Mouse (Mus musculus) gastrocnemius, adult 2 months (tissue): ENCODE measurements at regions not wholly inside any gene's neighbourhood (a gene's known extent, or its start where the extent isn't known, plus 50 kb on each side); places are given as distances from the start of the nearest gene placed in this dataset.

Experiments used
- DNase-seq: peaks from one replicate; pipeline ENCODE4 v3.0.0; 2022
- H3K27ac ChIP-seq: fragments of 200-600 bp; 2 replicates; pipeline ENCODE4 v1.8.1; 2022; ENCODE audit warnings: mild to moderate bottlenecking
- H3K4me3 ChIP-seq: fragments of 200-600 bp; 2 replicates; pipeline ENCODE4 v1.8.1; 2022; ENCODE audit warnings: mild to moderate bottlenecking, moderate library complexity
- CTCF ChIP-seq: fragments of 200-600 bp; IDR thresholded peaks from 2 replicates; pipeline ENCODE4 v1.8.1; 2022; ENCODE audit warnings: antibody characterized with exemption, mild to moderate bottlenecking, moderate library complexity
- intact Hi-C: fragments of 180-260 bp; cut with DNase I; formaldehyde crosslinking; loops from one replicate; pipeline ENCODE4 v1.15.1; 2025

- Histone ChIP-seq H3K27ac (no peak overlapping the region), H3K4me3 (no peak overlapping the region)
- TF ChIP-seq CTCF = no peak
- DNase-seq = no peak
- intact Hi-C loops = no loop called here
These were observed 62.9 kb upstream of the 1700024P04Rik start for GRCm38 (mm10) chr13:99047219-99047618.

GRCm38 (mm10) chr13:99046737-99047136, 62.4 kb upstream of the 1700024P04Rik start:
- no peak overlapping the region for H3K27ac ChIP-seq
- no peak for DNase-seq
- intact Hi-C loops = no loop called here
- no peak for TF ChIP-seq CTCF
- H3K4me3 ChIP-seq = no peak overlapping the region

DNA sequence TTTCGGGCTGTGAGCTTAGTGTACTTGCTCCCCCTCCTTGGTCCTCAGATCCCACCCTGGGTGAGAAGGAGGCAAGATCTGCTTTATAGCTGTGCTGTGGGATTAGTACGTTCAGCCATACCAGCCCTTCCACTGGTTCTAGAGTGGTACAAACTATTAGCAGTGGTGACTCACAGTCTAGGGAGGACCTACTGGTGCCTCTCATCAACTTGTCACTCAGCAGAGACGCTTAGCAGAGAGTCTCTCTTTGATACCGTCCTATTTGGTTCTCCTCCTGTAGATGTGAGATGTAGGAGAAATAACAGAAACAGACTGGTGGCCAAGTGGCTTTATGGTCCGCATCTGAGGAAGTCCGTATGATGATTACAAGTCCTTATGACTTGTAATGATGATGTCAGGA, 57.7 kb upstream of the 1700024P04Rik start:
- no peak for TF ChIP-seq CTCF
- intact Hi-C loops = no loop called here
- H3K4me3 ChIP-seq = no peak overlapping the region
- H3K27ac ChIP-seq = no peak overlapping the region
- DNase-seq = no peak

DNA sequence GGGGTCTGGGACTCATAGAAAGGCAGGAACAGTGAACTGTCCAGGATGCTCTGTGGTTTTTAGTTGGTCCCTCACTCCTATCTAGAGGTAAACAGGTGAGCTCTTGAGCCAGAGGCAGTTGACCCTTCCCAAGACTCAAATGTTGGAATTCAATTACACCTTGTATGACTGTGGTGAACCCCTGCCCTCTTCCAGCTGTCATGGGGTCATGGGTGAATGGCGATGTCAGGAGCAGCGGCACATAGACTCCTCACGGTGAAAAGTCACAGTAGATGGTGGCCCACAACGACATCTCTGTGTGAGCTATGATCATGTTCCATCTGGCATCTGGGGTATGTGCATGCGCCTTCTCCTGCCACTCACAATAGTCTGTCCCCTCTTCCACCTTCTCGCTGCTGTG, 56.9 kb upstream of the 1700024P04Rik start:
- Histone ChIP-seq H3K27ac (no peak overlapping the region), H3K4me3 (no peak overlapping the region)
- TF ChIP-seq CTCF = no peak
- intact Hi-C loops = no loop called here
- DNase-seq = no peak

GRCm38 (mm10) chr13:99040846-99041245, 56.5 kb upstream of the 1700024P04Rik start:
- no peak overlapping the region for H3K27ac ChIP-seq
- no peak for TF ChIP-seq CTCF
- H3K4me3 ChIP-seq = no peak overlapping the region
- intact Hi-C loops = no loop called here
- DNase-seq = no peak

GRCm38 (mm10) chr13:99040171-99040570, 55.8 kb upstream of the 1700024P04Rik start:
- no peak for DNase-seq
- intact Hi-C loops = no loop called here
- H3K27ac ChIP-seq = no peak overlapping the region

DNA sequence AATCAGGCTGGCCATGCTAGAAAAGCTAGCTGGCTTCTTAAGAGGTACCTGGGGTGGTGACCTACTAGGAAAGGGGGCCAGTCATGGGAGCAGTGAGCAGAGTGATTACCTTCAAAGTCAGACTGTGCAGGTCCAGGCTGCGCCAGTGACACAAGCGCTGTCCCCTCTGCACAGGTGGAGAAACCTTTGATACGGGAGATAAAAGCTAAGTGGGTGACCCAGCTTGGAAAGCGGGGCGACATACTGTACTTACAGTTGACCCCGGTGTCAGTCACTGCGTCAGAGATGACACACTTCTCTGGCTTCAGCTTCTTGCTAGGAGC, 54.7 kb upstream of the 1700024P04Rik start:
- intact Hi-C loops = no loop called here
- H3K4me3 ChIP-seq = no peak overlapping the region

More at GRCm38 (mm10) chr13:99040171-99040570, 55.8 kb upstream of the 1700024P04Rik start:
- H3K4me3 ChIP-seq = no peak overlapping the region
- no peak for TF ChIP-seq CTCF

DNA sequence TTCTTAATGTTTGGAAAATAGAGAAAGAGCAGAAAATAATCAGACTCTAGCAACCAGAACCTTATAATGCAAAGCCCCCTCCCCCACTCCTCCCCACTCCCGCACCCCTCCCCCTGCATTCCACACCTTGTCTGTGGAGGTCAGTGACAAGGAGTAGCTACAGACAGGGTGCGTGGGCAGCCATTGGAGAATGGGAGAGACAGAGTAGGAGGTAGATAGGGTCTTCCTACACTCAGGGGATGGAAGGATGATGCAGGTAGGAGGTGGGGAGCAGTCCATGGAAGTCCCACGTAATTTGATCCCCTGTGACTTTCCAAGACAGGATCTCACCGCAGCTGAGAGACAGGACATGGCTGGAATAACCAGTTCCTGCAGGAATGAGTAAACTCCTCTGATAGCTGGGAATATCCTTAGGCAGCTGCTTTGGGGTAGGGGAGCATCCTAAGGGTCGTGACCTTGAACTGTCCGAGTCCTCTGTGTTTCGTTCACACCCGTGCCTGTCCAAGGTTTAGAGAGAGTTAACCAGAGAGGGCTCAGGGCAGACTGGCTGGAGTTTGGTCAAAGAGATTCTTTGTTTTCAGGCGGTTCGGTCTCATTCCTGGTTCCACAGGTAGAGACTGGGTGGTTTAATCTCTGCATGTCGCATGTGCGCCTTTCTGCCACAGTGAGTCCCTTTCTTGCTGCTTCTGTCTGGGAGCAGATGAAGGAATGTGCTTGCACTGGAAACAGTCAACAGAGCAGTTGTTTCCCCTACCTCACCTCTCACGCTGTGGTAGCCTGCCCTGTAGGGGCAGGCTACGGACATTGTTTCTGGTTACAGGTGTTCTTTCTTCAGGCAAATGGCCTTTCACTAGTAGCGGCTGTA, 54.1 kb upstream of the 1700024P04Rik start:
- no peak overlapping the region for H3K4me3 ChIP-seq
- no peak for DNase-seq
- no peak overlapping the region for H3K27ac ChIP-seq
- TF ChIP-seq CTCF = no peak
- intact Hi-C loops = no loop called here

More for the DNA sequence above, 54.7 kb upstream of the 1700024P04Rik start:
- no peak for TF ChIP-seq CTCF
- DNase-seq = no peak
- H3K27ac ChIP-seq = no peak overlapping the region

DNA sequence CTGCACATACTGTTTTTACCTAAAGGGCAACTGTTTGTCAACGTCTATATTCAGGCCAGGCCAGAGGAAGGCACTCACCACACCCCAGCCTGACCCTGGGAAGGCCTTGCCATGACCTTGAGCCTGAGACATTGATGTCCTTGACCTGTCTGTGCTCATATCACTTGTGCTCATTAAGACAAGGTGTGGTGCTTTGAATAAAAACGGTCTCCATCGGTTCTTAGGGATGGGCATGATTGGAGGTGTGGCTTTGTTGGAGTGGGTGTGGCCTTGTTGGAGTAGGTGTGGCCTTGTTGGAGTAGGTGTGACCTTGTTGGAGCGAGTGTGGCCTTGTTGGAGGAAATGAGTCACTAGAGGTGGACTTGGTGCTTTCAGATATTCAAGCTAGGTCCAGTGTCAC, 52.8 kb upstream of the 1700024P04Rik start:
- no peak overlapping the region for H3K4me3 ChIP-seq
- no peak for TF ChIP-seq CTCF
- intact Hi-C loops = no loop called here
- no peak for DNase-seq
- no peak overlapping the region for H3K27ac ChIP-seq
